Comparison of ENCODE assay signal across 8 mouse cellular contexts in genomic region chr6:88841781-88842689, GRCm38 (mm10). TPM values are rescaled to one million over a fixed set of nuclear protein-coding genes. Genes with fewer than 3 reads are reported as not detected.
DNase-seq lines count a peak whose midpoint lies in the region; ATAC-seq and TF ChIP-seq lines count a peak whose summit lies in the region.

Gene Abtb1 (minus strand): TSS chr6:88841984.

- peaks cover 19% of the 10 kb centered on the region for H3K27me3 ChIP-seq in G1E (ENCODE audit: insufficient read depth, low read length)
- H3K27me3 ChIP-seq in forebrain, embryonic 16.5 days (replicated peaks; ENCODE audit: control insufficient read depth, insufficient read depth, low read length): no peaks in the 10 kb centered on the region
- no peaks in the 10 kb centered on the region for H3K27me3 ChIP-seq in lung, embryonic 14.5 days (ENCODE audit: insufficient read depth, low read length)
- no peaks in the 10 kb centered on the region for H3K27me3 ChIP-seq in thymus, adult 2 months (ENCODE audit: control insufficient read depth, insufficient read depth, low read length)

- peaks cover 42% of the 10 kb centered on the region for H3K36me3 ChIP-seq in G1E (replicated peaks)
- H3K36me3 ChIP-seq in forebrain, embryonic 16.5 days (ENCODE audit: control insufficient read depth, insufficient read depth): peaks cover 22% of the 10 kb centered on the region
- peaks cover 27% of the 10 kb centered on the region for H3K36me3 ChIP-seq in lung, embryonic 14.5 days (ENCODE audit: insufficient read depth)
- H3K36me3 ChIP-seq in thymus, adult 2 months (ENCODE audit: control insufficient read depth, insufficient read depth, low read length): peaks cover 11% of the 10 kb centered on the region

- no peak for TF ChIP-seq CTCF in G1E (IDR thresholded peaks at IDR 0.05; ENCODE audit: low read depth, low read length)
- peak; percentile 78 for TF ChIP-seq CTCF in layer of hippocampus, adult 2 months (conservative IDR thresholded peaks at IDR 0.05)
- TF ChIP-seq CTCF in lung, embryonic 14.5 days (IDR thresholded peaks at IDR 0.05; ENCODE audit: low read depth): peak; percentile 25; the same call in 1 of the 2 replicates
- peak; percentile 49; the same call in 1 of the 2 replicates for TF ChIP-seq CTCF in olfactory bulb, adult 2 months (IDR thresholded peaks at IDR 0.05; ENCODE audit: insufficient read depth, low read depth, low read length)
- TF ChIP-seq CTCF in thymus, adult 2 months (IDR thresholded peaks at IDR 0.05; ENCODE audit: borderline replicate concordance, control insufficient read depth, extremely low read depth, insufficient read depth, low read length, poor library complexity): peak; percentile 46; the same call in 1 of the 2 replicates

- peak; percentile 59; the same call in 1 of the 2 replicates for TF ChIP-seq POLR2A in olfactory bulb, adult 2 months (IDR thresholded peaks at IDR 0.05; ENCODE audit: insufficient read depth, low read depth, low read length)
- TF ChIP-seq POLR2A in thymus, adult 2 months (IDR thresholded peaks at IDR 0.05; ENCODE audit: control insufficient read depth, extremely low read depth, insufficient read depth, low read length, poor library complexity): peak; percentile 42

- peak within 1 kb of the TSS; percentile 66 for H3K27ac ChIP-seq in forebrain, embryonic 16.5 days (ENCODE audit: low read length)
- peak within 1 kb of the TSS; percentile 97 for H3K27ac ChIP-seq in layer of hippocampus, adult 2 months
- peak within 1 kb of the TSS; percentile 84 for H3K27ac ChIP-seq in lung, embryonic 14.5 days (ENCODE audit: low read depth)
- H3K27ac ChIP-seq in olfactory bulb, adult 2 months (ENCODE audit: insufficient read depth, low read depth, low read length): peak within 1 kb of the TSS; percentile 56
- peak within 1 kb of the TSS; percentile 49 for H3K27ac ChIP-seq in thymus, adult 2 months (ENCODE audit: control insufficient read depth, insufficient read depth, low read length)

- H3K4me2 ChIP-seq in forebrain, embryonic 16.5 days (ENCODE audit: low read length): peak within 1 kb of the TSS; percentile 97
- H3K4me2 ChIP-seq in lung, embryonic 14.5 days: peak within 1 kb of the TSS; percentile 93

- peak; percentile 98 for DNase-seq in G1E (ENCODE audit: low spot score)
- DNase-seq in cerebellum, adult 18-20 months: peak; percentile 98 to 99
- DNase-seq in heart, postnatal 36 days: peak; percentile 99
- peak; percentile 99 for DNase-seq in layer of hippocampus, adult 2 months (ENCODE audit: low spot score in 2 of 2)
- peak; percentile 100 for DNase-seq in lung, embryonic 14.5 days
- DNase-seq in thymus, adult 2 months: peak; percentile 97

- ATAC-seq in G1E (ENCODE audit: extremely low read depth, insufficient number of reproducible peaks, low FRiP score, poor library complexity, severe bottlenecking): peak; percentile 89
- ATAC-seq in forebrain, embryonic 16.5 days: peak; percentile 93
- ATAC-seq in lung, embryonic 14.5 days (ENCODE audit: insufficient read depth): peak; percentile 96

- peak within 1 kb of the TSS; percentile 85 for H3K9ac ChIP-seq in forebrain, embryonic 16.5 days (replicated peaks; ENCODE audit: low read depth, low read length)
- H3K9ac ChIP-seq in lung, embryonic 14.5 days: peak within 1 kb of the TSS; percentile 82

- H3K9me3 ChIP-seq in G1E (replicated peaks): no peaks in the 10 kb centered on the region
- H3K9me3 ChIP-seq in forebrain, embryonic 16.5 days (ENCODE audit: control insufficient read depth, low read length): no peaks in the 10 kb centered on the region
- no peaks in the 10 kb centered on the region for H3K9me3 ChIP-seq in lung, embryonic 14.5 days (ENCODE audit: low read depth, low read length)

- peaks cover 38% of the 10 kb centered on the region for H3K4me1 ChIP-seq in G1E (ENCODE audit: insufficient read depth, low read depth, low read length)
- H3K4me1 ChIP-seq in forebrain, embryonic 16.5 days (replicated peaks; ENCODE audit: control insufficient read depth, insufficient read depth, low read length): peaks cover 20% of the 10 kb centered on the region
- H3K4me1 ChIP-seq in lung, embryonic 14.5 days (ENCODE audit: insufficient read depth): peaks cover 4% of the 10 kb centered on the region; the same call in 1 of the 2 replicates
- H3K4me1 ChIP-seq in olfactory bulb, adult 2 months (ENCODE audit: control insufficient read depth, insufficient read depth, low read length): peaks cover 30% of the 10 kb centered on the region
- H3K4me1 ChIP-seq in thymus, adult 2 months (replicated peaks; ENCODE audit: control insufficient read depth, insufficient read depth, low read length): peaks cover 13% of the 10 kb centered on the region

- intact Hi-C loops in heart, postnatal 36 days (cut with DNase I): no loop called here

- H3K4me3 ChIP-seq in G1E (ENCODE audit: low read depth, low read length): peak within 1 kb of the TSS; percentile 97
- peak within 1 kb of the TSS; percentile 81 for H3K4me3 ChIP-seq in forebrain, embryonic 16.5 days (replicated peaks; ENCODE audit: low read length)
- peak within 1 kb of the TSS; percentile 96 for H3K4me3 ChIP-seq in layer of hippocampus, adult 2 months
- peak within 1 kb of the TSS; percentile 88 for H3K4me3 ChIP-seq in lung, embryonic 14.5 days (ENCODE audit: low read depth, low read length)
- peak within 1 kb of the TSS; percentile 85 for H3K4me3 ChIP-seq in olfactory bulb, adult 2 months (ENCODE audit: insufficient read depth, low read depth, low read length)
- peak within 1 kb of the TSS; percentile 93 for H3K4me3 ChIP-seq in thymus, adult 2 months (ENCODE audit: control insufficient read depth, insufficient read depth, low read length)

- under 1% methylated on average over 72 of the region's 72 CpGs for WGBS in forebrain, embryonic 16.5 days
- under 1% methylated on average over 60 of the region's 72 CpGs for WGBS in lung, embryonic 14.5 days
- WGBS in olfactory bulb, adult 2 months: 1% methylated on average over 72 of the region's 72 CpGs
- WGBS in thymus, adult 2 months: 1% methylated on average over 72 of the region's 72 CpGs

RNA-seq across cellular contexts. Expression of gene Abtb1, which starts in this region (rescaled TPM):
- total RNA-seq in G1E (2014; fragmentation: Nextera tagmentation) (9.6 and 17.5 TPM in 2 replicates), G1E (2017) (40.3 and 50.3 TPM in 2 replicates)
- polyA plus RNA-seq in G1E (2012): 18.0 and 22.2 TPM in 2 replicates
- 44.7 and 47.0 TPM in 2 replicates for polyA plus RNA-seq in forebrain, embryonic 16.5 days (2015; fragmentation: Nextera tagmentation; extraction: Ambion mirVana)
- 10 to 100 TPM; 28.1 to 29.2 TPM for total RNA-seq in heart, postnatal 36 days (2021)
- total RNA-seq in layer of hippocampus, adult 2 months (2021): 10 to 100 TPM; 33.4 to 37.1 TPM
- 29.5 and 34.7 TPM in 2 replicates for polyA plus RNA-seq in lung, embryonic 14.5 days (2014; fragmentation: Nextera tagmentation; extraction: Ambion mirVana)
- not detected in 2 replicates for polyA plus RNA-seq in olfactory bulb, adult 2 months (2012; ENCODE audit: insufficient read depth, insufficient read length, low replicate concordance, missing spikeins)
- 204 and 239 TPM in 2 replicates for polyA plus RNA-seq in thymus, adult 2 months (2012; rRNA removed)

Comparison
In these comparisons a context has a peak if more than half of its experiments do, and no peak if none do; other contexts are left out.
1. Peak in every context shown above with its lines: DNase-seq, ATAC-seq, H3K4me3 ChIP-seq and H3K27ac ChIP-seq.
2. RNA of gene Abtb1 (polyA plus RNA-seq): 204 to 239 TPM in thymus, adult 2 months, 44.7 to 47.0 TPM in forebrain, embryonic 16.5 days, 29.5 to 34.7 TPM in lung, embryonic 14.5 days and 18.0 to 22.2 TPM in G1E; not detected in olfactory bulb, adult 2 months; every median in the first group is over 10 times any median in the second.